Mouse (Mus musculus): ENCODE data around the gene Sbk3. TPM values are rescaled to one million over a fixed set of nuclear protein-coding genes. Genes with fewer than 3 reads are reported as not detected.
A peak's percentile ranks its signal among the peaks of the same experiment; 100 is the strongest.

Gene Sbk3
- polyA plus RNA-seq, 1 experiment from 2014 or later, result not detected

GRCm38 (mm10) chr7:4934160-4934914 lies 36.6 kb downstream of the Sbk3 start:
- no peaks in the 10 kb centered on the region for H3K4me1 ChIP-seq (replicated peaks; ENCODE audit: control insufficient read depth, insufficient read depth, low read length)
- peaks cover 3% of the 10 kb centered on the region; the same call in 1 of the 2 replicates for H3K9me3 ChIP-seq (ENCODE audit: control insufficient read depth, low read length)
- H3K36me3 ChIP-seq (ENCODE audit: control insufficient read depth, insufficient read depth, low read length), result no peaks in the 10 kb centered on the region
- H3K4me3 ChIP-seq (ENCODE audit: low read depth, low read length), result no peak overlapping the region
- WGBS, result 78% methylated on average over 4 of the region's 4 CpGs
- no peak for DNase-seq (ENCODE audit: low spot score)
- H3K27me3 ChIP-seq (replicated peaks; ENCODE audit: control insufficient read depth, insufficient read depth, low read length), result no peaks in the 10 kb centered on the region
- H3K4me2 ChIP-seq, result no peak overlapping the region
- no peak overlapping the region for H3K27ac ChIP-seq (ENCODE audit: low read depth, low read length)
- no peak overlapping the region for H3K9ac ChIP-seq (ENCODE audit: low read depth, low read length)
- ATAC-seq (replicated peaks; ENCODE audit: low FRiP score), result no peak

- Histone ChIP-seq H3K9ac (ENCODE audit: low read depth, low read length) (no peak overlapping the region), H3K4me2 (no peak overlapping the region), H3K27me3 (replicated peaks; ENCODE audit: control insufficient read depth, insufficient read depth, low read length) (no peaks in the 10 kb centered on the region), H3K4me1 (replicated peaks; ENCODE audit: control insufficient read depth, insufficient read depth, low read length) (no peaks in the 10 kb centered on the region), H3K36me3 (ENCODE audit: control insufficient read depth, insufficient read depth, low read length) (no peaks in the 10 kb centered on the region), H3K27ac (ENCODE audit: low read depth, low read length) (no peak overlapping the region), H3K9me3 (ENCODE audit: control insufficient read depth, low read length) (peaks cover 3% of the 10 kb centered on the region; the same call in 1 of the 2 replicates), H3K4me3 (ENCODE audit: low read depth, low read length) (no peak overlapping the region)
- no peak for DNase-seq (ENCODE audit: low spot score)
- 74% methylated on average over 12 of the region's 12 CpGs for whole genome bisulfite sequencing
- ATAC-seq (replicated peaks; ENCODE audit: low FRiP score), result no peak
These were observed 37.9 kb downstream of the Sbk3 start for GRCm38 (mm10) chr7:4933103-4933502.

- Histone ChIP-seq H3K9ac (ENCODE audit: low read depth, low read length) (no peak overlapping the region), H3K27me3 (replicated peaks; ENCODE audit: control insufficient read depth, insufficient read depth, low read length) (peaks cover 16% of the 10 kb centered on the region), H3K4me1 (replicated peaks; ENCODE audit: control insufficient read depth, insufficient read depth, low read length) (peaks cover 12% of the 10 kb centered on the region), H3K4me3 (ENCODE audit: low read depth, low read length) (no peak overlapping the region), H3K36me3 (ENCODE audit: control insufficient read depth, insufficient read depth, low read length) (no peaks in the 10 kb centered on the region), H3K4me2 (no peak overlapping the region; the same call in 1 of the 2 replicates), H3K27ac (ENCODE audit: low read depth, low read length) (no peak overlapping the region), H3K9me3 (ENCODE audit: control insufficient read depth, low read length) (no peaks in the 10 kb centered on the region)
- no peak for DNase-seq (ENCODE audit: low spot score)
- WGBS, result 73% methylated on average over 17 of the region's 17 CpGs
- ATAC-seq (replicated peaks; ENCODE audit: low FRiP score), result no peak
These were observed 42.6 kb downstream of the Sbk3 start for GRCm38 (mm10) chr7:4928323-4928722.

GRCm38 (mm10) chr7:4927711-4928110 lies 43.3 kb downstream of the Sbk3 start:
- peaks cover 15% of the 10 kb centered on the region for H3K4me1 ChIP-seq (replicated peaks; ENCODE audit: control insufficient read depth, insufficient read depth, low read length)
- no peak overlapping the region for H3K27ac ChIP-seq (ENCODE audit: low read depth, low read length)
- H3K4me2 ChIP-seq, result no peak overlapping the region

GRCm38 (mm10) chr7:4926849-4927248 lies 44.1 kb downstream of the Sbk3 start:
- no peak overlapping the region for H3K9ac ChIP-seq (ENCODE audit: low read depth, low read length)
- H3K9me3 ChIP-seq (ENCODE audit: control insufficient read depth, low read length), result no peaks in the 10 kb centered on the region
- H3K4me3 ChIP-seq (ENCODE audit: low read depth, low read length), result no peak overlapping the region
- H3K4me1 ChIP-seq (replicated peaks; ENCODE audit: control insufficient read depth, insufficient read depth, low read length), result peaks cover 18% of the 10 kb centered on the region
- ATAC-seq (replicated peaks; ENCODE audit: low FRiP score) (no peak), DNase-seq (ENCODE audit: low spot score) (no peak)
- no peaks in the 10 kb centered on the region for H3K36me3 ChIP-seq (ENCODE audit: control insufficient read depth, insufficient read depth, low read length)
- peaks cover 26% of the 10 kb centered on the region for H3K27me3 ChIP-seq (replicated peaks; ENCODE audit: control insufficient read depth, insufficient read depth, low read length)
- no peak overlapping the region for H3K27ac ChIP-seq (ENCODE audit: low read depth, low read length)
- 72% methylated on average over 16 of the region's 16 CpGs for WGBS
- H3K4me2 ChIP-seq, result no peak overlapping the region

More at GRCm38 (mm10) chr7:4927711-4928110, 43.3 kb downstream of the Sbk3 start:
- no peak for ATAC-seq (replicated peaks; ENCODE audit: low FRiP score)
- H3K27me3 ChIP-seq (replicated peaks; ENCODE audit: control insufficient read depth, insufficient read depth, low read length), result peaks cover 22% of the 10 kb centered on the region
- WGBS, result 53% methylated on average over 8 of the region's 8 CpGs
- no peak for DNase-seq (ENCODE audit: low spot score)
- H3K9me3 ChIP-seq (ENCODE audit: control insufficient read depth, low read length), result no peaks in the 10 kb centered on the region
- no peaks in the 10 kb centered on the region for H3K36me3 ChIP-seq (ENCODE audit: control insufficient read depth, insufficient read depth, low read length)
- no peak overlapping the region for H3K4me3 ChIP-seq (ENCODE audit: low read depth, low read length)
- no peak overlapping the region for H3K9ac ChIP-seq (ENCODE audit: low read depth, low read length)

- Histone ChIP-seq H3K4me3 (ENCODE audit: low read depth, low read length) (no peak within 1 kb of the TSS), H3K27ac (ENCODE audit: low read depth, low read length) (peak within 1 kb of the TSS; percentile 70), H3K9me3 (ENCODE audit: control insufficient read depth, low read length) (no peaks in the 10 kb centered on the region), H3K9ac (ENCODE audit: low read depth, low read length) (no peak within 1 kb of the TSS; the same call in 1 of the 2 replicates), H3K4me2 (no peak within 1 kb of the TSS), H3K36me3 (ENCODE audit: control insufficient read depth, insufficient read depth, low read length) (peaks cover 2% of the 10 kb centered on the region; the same call in 1 of the 2 replicates), H3K27me3 (replicated peaks; ENCODE audit: control insufficient read depth, insufficient read depth, low read length) (peaks cover 26% of the 10 kb centered on the region), H3K4me1 (replicated peaks; ENCODE audit: control insufficient read depth, insufficient read depth, low read length) (peaks cover 26% of the 10 kb centered on the region)
- WGBS, result 21% methylated on average over 6 of the region's 6 CpGs
- no peak for DNase-seq (ENCODE audit: low spot score)
- ATAC-seq (replicated peaks; ENCODE audit: low FRiP score), result no peak
These were observed 45.3 kb downstream of the Sbk3 start, which contains the start of gene Ssc5d for GRCm38 (mm10) chr7:4925441-4926381. Gene Ssc5d (plus strand): TSS chr7:4925785.

GRCm38 (mm10) chr7:4924891-4925301 lies 46.1 kb downstream of the Sbk3 start:
- peaks cover 11% of the 10 kb centered on the region for H3K36me3 ChIP-seq (ENCODE audit: control insufficient read depth, insufficient read depth, low read length)
- H3K9ac ChIP-seq (ENCODE audit: low read depth, low read length), result no peak overlapping the region
- H3K4me1 ChIP-seq (replicated peaks; ENCODE audit: control insufficient read depth, insufficient read depth, low read length), result peaks cover 28% of the 10 kb centered on the region
- peak overlapping the region; percentile 70 for H3K27ac ChIP-seq (ENCODE audit: low read depth, low read length)
- ATAC-seq (replicated peaks; ENCODE audit: low FRiP score) (no peak), DNase-seq (ENCODE audit: low spot score) (no peak)
- WGBS, result 16% methylated on average over 3 of the region's 4 CpGs
- no peak overlapping the region for H3K4me2 ChIP-seq
- H3K9me3 ChIP-seq (ENCODE audit: control insufficient read depth, low read length), result no peaks in the 10 kb centered on the region
- peaks cover 26% of the 10 kb centered on the region for H3K27me3 ChIP-seq (replicated peaks; ENCODE audit: control insufficient read depth, insufficient read depth, low read length)
- no peak overlapping the region for H3K4me3 ChIP-seq (ENCODE audit: low read depth, low read length)

GRCm38 (mm10) chr7:4924483-4924882 lies 46.5 kb downstream of the Sbk3 start:
- Histone ChIP-seq H3K9me3 (ENCODE audit: control insufficient read depth, low read length) (no peaks in the 10 kb centered on the region), H3K4me1 (replicated peaks; ENCODE audit: control insufficient read depth, insufficient read depth, low read length) (peaks cover 28% of the 10 kb centered on the region), H3K27me3 (replicated peaks; ENCODE audit: control insufficient read depth, insufficient read depth, low read length) (peaks cover 26% of the 10 kb centered on the region), H3K4me2 (peak overlapping the region; percentile 69; the same call in 1 of the 2 replicates), H3K9ac (ENCODE audit: low read depth, low read length) (peak overlapping the region; percentile 14; the same call in 1 of the 2 replicates), H3K36me3 (ENCODE audit: control insufficient read depth, insufficient read depth, low read length) (peaks cover 15% of the 10 kb centered on the region), H3K4me3 (ENCODE audit: low read depth, low read length) (no peak overlapping the region), H3K27ac (ENCODE audit: low read depth, low read length) (peak overlapping the region; percentile 70)
- ATAC-seq (replicated peaks; ENCODE audit: low FRiP score) (no peak), DNase-seq (ENCODE audit: low spot score) (no peak)
- 1% methylated on average over 4 of the region's 4 CpGs for WGBS
